Mouse (Mus musculus) gastrocnemius, postnatal 10 days (tissue): ENCODE measurements around the gene Mrfap1. TPM values are rescaled to one million over a fixed set of nuclear protein-coding genes. Genes with fewer than 3 reads are reported as not detected.

Source experiments
- DNase-seq: peaks from one replicate; pipeline ENCODE4 v3.0.0; 2021; ENCODE audit warnings: mixed read lengths
- long read RNA-seq, 2 experiments: library from polyadenylated mRNA; stranded (forward); transcript quantifications; one replicate each; pipeline ENCODE4 v2.0.0; 2021
- total RNA-seq, 2 experiments: library from RNA; stranded (reverse); gene quantifications; 2 replicates each; pipeline ENCODE4 v1.2.3; 2021

The Mrfap1 gene
- total RNA-seq = 100 to 1,000 TPM; 319 to 321 TPM
- long read RNA-seq, experiment 1, transcript Mrfap1-201 (2 exons, 1,648 nt) = major isoform, 323 of 327 reads
- long read RNA-seq, experiment 1, partial matches to known transcripts = 0 of 327 reads
- long read RNA-seq, experiment 1, other reads (novel, unspliced or antisense) = 4 of 327 reads
- long read RNA-seq, experiment 2, transcript Mrfap1-201 (2 exons, 1,648 nt) = major isoform, 293 of 298 reads
- long read RNA-seq, experiment 2, partial matches to known transcripts = 0 of 298 reads
- long read RNA-seq, experiment 2, other reads (novel, unspliced or antisense) = 5 of 298 reads

GRCm38 (mm10) chr5:36796296-36797014 lies at the start of gene Mrfap1:
Gene Mrfap1, minus strand, starts transcription at chr5:36796772.
- peak; percentile 94 for DNase-seq

GRCm38 (mm10) chr5:36844490-36844889 lies 47.9 kb upstream of the Mrfap1 start:
- DNase-seq = no peak

GRCm38 (mm10) chr5:36841701-36842100 lies 45.1 kb upstream of the Mrfap1 start:
- no peak for DNase-seq

GRCm38 (mm10) chr5:36840092-36840491 lies 43.5 kb upstream of the Mrfap1 start:
- DNase-seq = no peak

- DNase-seq = no peak
These were observed 43.0 kb upstream of the Mrfap1 start for GRCm38 (mm10) chr5:36839602-36840001.

GRCm38 (mm10) chr5:36839032-36839431 lies 42.5 kb upstream of the Mrfap1 start:
- DNase-seq = no peak

GRCm38 (mm10) chr5:36835933-36836332 lies 39.4 kb upstream of the Mrfap1 start:
- DNase-seq = peak; percentile 81

- no peak for DNase-seq
These were observed 34.7 kb upstream of the Mrfap1 start for GRCm38 (mm10) chr5:36831272-36831671.

GRCm38 (mm10) chr5:36829913-36830879 lies 33.6 kb upstream of the Mrfap1 start, which contains the start of gene Man2b2:
Gene Man2b2, minus strand, starts transcription at chr5:36830653.
- peak; percentile 96 for DNase-seq

GRCm38 (mm10) chr5:36829098-36829497 lies 32.5 kb upstream of the Mrfap1 start:
- no peak for DNase-seq

- DNase-seq = no peak
These were observed 26.3 kb upstream of the Mrfap1 start for GRCm38 (mm10) chr5:36822907-36823306.

- peak; percentile 62 for DNase-seq
These were observed 23.6 kb upstream of the Mrfap1 start for GRCm38 (mm10) chr5:36820142-36820541.

- DNase-seq = peak; percentile 2
These were observed 23.2 kb upstream of the Mrfap1 start for GRCm38 (mm10) chr5:36819742-36820141.

GRCm38 (mm10) chr5:36817738-36818137 lies 21.2 kb upstream of the Mrfap1 start:
- no peak for DNase-seq

GRCm38 (mm10) chr5:36814554-36814953 lies 18.0 kb upstream of the Mrfap1 start:
- DNase-seq = no peak

- DNase-seq = peak; percentile 71
These were observed 14.8 kb upstream of the Mrfap1 start for GRCm38 (mm10) chr5:36811413-36811812.

GRCm38 (mm10) chr5:36810634-36811033 lies 14.1 kb upstream of the Mrfap1 start:
- DNase-seq = no peak

- DNase-seq = no peak
These were observed 12.6 kb upstream of the Mrfap1 start for GRCm38 (mm10) chr5:36809123-36809522.

GRCm38 (mm10) chr5:36807106-36807505 lies 10.5 kb upstream of the Mrfap1 start:
- DNase-seq = no peak

GRCm38 (mm10) chr5:36797291-36797690 lies 719 bp upstream of the Mrfap1 start:
- no peak for DNase-seq

- peak; percentile 71 for DNase-seq
These were observed 801 bp downstream of the Mrfap1 start for GRCm38 (mm10) chr5:36795647-36796295.

- no peak for DNase-seq
These were observed 4.7 kb downstream of the Mrfap1 start for GRCm38 (mm10) chr5:36791861-36792260.
